Mouse (Mus musculus) 3T3-L1 (cell line): ENCODE data around the gene Gm13023.
"Not testable (repeated sequence)": the region's sequence is repeated elsewhere in the genome, so short reads cannot be mapped to it uniquely, and the experiment has no call there.

ENCODE experiments used
- DNase-seq: peaks from one replicate; pipeline ENCODE4 v3.0.0-alpha.2; 2015; ENCODE audit warnings: low read depth, low spot score

Gm13023 gene

DNA sequence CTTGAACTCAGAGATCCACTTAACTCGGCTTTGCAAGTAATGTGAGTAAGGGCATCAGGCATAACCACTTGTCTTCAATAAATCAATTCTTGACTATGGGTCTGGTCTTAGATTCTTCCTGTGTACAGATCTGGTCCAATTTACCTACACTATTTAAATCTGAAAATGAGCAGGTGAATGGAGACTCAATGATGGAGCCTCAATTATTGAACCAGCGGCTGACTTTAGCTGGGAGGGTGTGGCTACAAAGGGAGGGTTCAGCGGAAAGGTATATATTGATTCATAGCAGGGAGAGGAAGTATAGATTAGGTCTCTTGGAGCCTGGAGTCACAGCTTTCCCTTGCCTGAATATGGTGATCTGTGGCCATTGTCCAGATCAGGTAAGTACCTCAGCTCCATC is at the start of gene Gm13023:
Gm13023 (plus strand) TSS at position 301 of the 400 bp plus-strand sequence.
- not testable (repeated sequence) for DNase-seq

DNA sequence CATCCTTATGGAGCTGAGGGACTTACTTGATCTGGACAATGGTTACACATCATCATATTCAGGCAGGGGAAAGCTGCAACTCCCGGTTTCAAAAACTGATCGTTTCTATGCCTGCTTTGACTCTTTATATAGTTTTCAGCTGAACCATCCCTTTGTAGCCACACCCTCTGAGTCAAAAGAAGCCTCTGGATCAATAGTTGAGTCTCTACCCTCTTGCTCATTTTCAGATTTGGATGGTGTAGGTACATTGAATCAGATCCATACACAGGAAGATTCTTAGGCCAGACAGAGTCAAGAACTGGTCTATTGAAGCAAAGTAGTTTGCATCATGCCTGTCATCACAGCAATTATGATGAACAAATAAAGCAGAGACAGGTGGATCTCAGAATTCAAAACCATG is 26.8 kb downstream of the Gm13023 start, which contains the start of gene Gm13084:
Gm13084 (minus strand) TSS at position 101 of the 400 bp plus-strand sequence.
- no peak for DNase-seq
